Mouse (Mus musculus) cerebellum, adult 9-10 months (tissue): ENCODE measurements at regions not wholly inside any gene's neighbourhood (a gene's known extent, or its start where the extent isn't known, plus 50 kb on each side); places are given as distances from the start of the nearest gene placed in this dataset.

ENCODE experiments used
- DNase-seq: peaks from one replicate; pipeline ENCODE4 v3.0.0; 2022

- no peak for DNase-seq
Observed at GRCm38 (mm10) chr13:90371415-90372150, 282.2 kb upstream of the Xrcc4 start.

GRCm38 (mm10) chr13:90370746-90371414 is 281.5 kb upstream of the Xrcc4 start:
- DNase-seq = no peak

GRCm38 (mm10) chr13:90364518-90365027 is 275.2 kb upstream of the Xrcc4 start:
- DNase-seq = no peak

GRCm38 (mm10) chr13:90359861-90360601 is 270.6 kb upstream of the Xrcc4 start:
- no peak for DNase-seq

GRCm38 (mm10) chr13:90358149-90358548 is 268.7 kb upstream of the Xrcc4 start:
- DNase-seq = no peak

- no peak for DNase-seq
Observed at GRCm38 (mm10) chr13:90355602-90356001, 266.2 kb upstream of the Xrcc4 start.

- no peak for DNase-seq
Observed at GRCm38 (mm10) chr13:90342823-90343222, 253.4 kb upstream of the Xrcc4 start.

GRCm38 (mm10) chr13:90341597-90342212 is 252.3 kb upstream of the Xrcc4 start:
- no peak for DNase-seq

GRCm38 (mm10) chr13:90340647-90341160 is 251.3 kb upstream of the Xrcc4 start:
- no peak for DNase-seq

GRCm38 (mm10) chr13:90337591-90337990 is 248.2 kb upstream of the Xrcc4 start:
- no peak for DNase-seq

- DNase-seq = no peak
Observed at GRCm38 (mm10) chr13:90335741-90336037, 246.3 kb upstream of the Xrcc4 start.

- no peak for DNase-seq
Observed at GRCm38 (mm10) chr13:90334934-90335740, 245.7 kb upstream of the Xrcc4 start.

GRCm38 (mm10) chr13:90334286-90334685 is 244.9 kb upstream of the Xrcc4 start:
- DNase-seq = no peak

GRCm38 (mm10) chr13:90325226-90325625 is 235.8 kb upstream of the Xrcc4 start:
- no peak for DNase-seq

- DNase-seq = no peak
Observed at GRCm38 (mm10) chr13:90313209-90313978, 224.0 kb upstream of the Xrcc4 start.

- no peak for DNase-seq
Observed at GRCm38 (mm10) chr13:90310482-90310881, 221.1 kb upstream of the Xrcc4 start.

GRCm38 (mm10) chr13:90300481-90300880 is 211.1 kb upstream of the Xrcc4 start:
- DNase-seq = no peak

GRCm38 (mm10) chr13:90294648-90295007 is 205.2 kb upstream of the Xrcc4 start:
- DNase-seq = no peak

- DNase-seq = no peak
Observed at GRCm38 (mm10) chr13:90293697-90294647, 204.6 kb upstream of the Xrcc4 start.

GRCm38 (mm10) chr13:90292905-90293304 is 203.5 kb upstream of the Xrcc4 start:
- DNase-seq = no peak
